Mouse (Mus musculus) urinary bladder, postnatal 25 days (tissue): ENCODE results near the gene Gcnt4.
"Not testable (repeated sequence)": the region's sequence is repeated elsewhere in the genome, so short reads cannot be mapped to it uniquely, and the experiment has no call there.

Experiments
- DNase-seq: peaks from one replicate; pipeline ENCODE4 v3.0.0; 2022; ENCODE audit warnings: low spot score

Gcnt4 gene

GRCm38 (mm10) chr13:96923999-96924961, at the start of gene Gcnt4:
TSS of gene Gcnt4 (plus strand) at chr13:96924689.
- DNase-seq: peak; percentile 34

GRCm38 (mm10) chr13:96878220-96879057, 46.0 kb upstream of the Gcnt4 start:
- DNase-seq: no peak

- no peak for DNase-seq
Observed at GRCm38 (mm10) chr13:96884534-96884933, 40.0 kb upstream of the Gcnt4 start.

- no peak for DNase-seq
Observed at GRCm38 (mm10) chr13:96889985-96890384, 34.5 kb upstream of the Gcnt4 start.

- DNase-seq: no peak
Observed at GRCm38 (mm10) chr13:96895144-96895543, 29.3 kb upstream of the Gcnt4 start.

- no peak for DNase-seq
Observed at GRCm38 (mm10) chr13:96906717-96907116, 17.8 kb upstream of the Gcnt4 start.

- no peak for DNase-seq
Observed at GRCm38 (mm10) chr13:96911202-96911601, 13.3 kb upstream of the Gcnt4 start.

- not testable (repeated sequence) for DNase-seq
Observed at GRCm38 (mm10) chr13:96923134-96923533, 1.4 kb upstream of the Gcnt4 start.

GRCm38 (mm10) chr13:96924985-96925745, 676 bp downstream of the Gcnt4 start:
- no peak for DNase-seq

- DNase-seq: no peak
Observed at GRCm38 (mm10) chr13:96925991-96926725, 1.7 kb downstream of the Gcnt4 start.

- no peak for DNase-seq
Observed at GRCm38 (mm10) chr13:96927781-96928180, 3.3 kb downstream of the Gcnt4 start.

- DNase-seq: no peak
Observed at GRCm38 (mm10) chr13:96928432-96929039, 4.0 kb downstream of the Gcnt4 start.

GRCm38 (mm10) chr13:96932745-96933144, 8.3 kb downstream of the Gcnt4 start:
- DNase-seq: no peak

GRCm38 (mm10) chr13:96933367-96933766, 8.9 kb downstream of the Gcnt4 start:
- DNase-seq: no peak

GRCm38 (mm10) chr13:96936173-96936777, 11.8 kb downstream of the Gcnt4 start:
- DNase-seq: no peak

- DNase-seq: no peak
Observed at GRCm38 (mm10) chr13:96937059-96937558, 12.6 kb downstream of the Gcnt4 start.

- DNase-seq: no peak
Observed at GRCm38 (mm10) chr13:96939680-96940079, 15.2 kb downstream of the Gcnt4 start.

- DNase-seq: not testable (repeated sequence)
Observed at GRCm38 (mm10) chr13:96941481-96941880, 17.0 kb downstream of the Gcnt4 start.

- DNase-seq: no peak
Observed at GRCm38 (mm10) chr13:96943571-96943970, 19.1 kb downstream of the Gcnt4 start.

- no peak for DNase-seq
Observed at GRCm38 (mm10) chr13:96945748-96946147, 21.3 kb downstream of the Gcnt4 start.
